Mouse (Mus musculus) ES-Bruce4 (cell line): ENCODE measurements around the gene Ergic1. TPM values are rescaled to one million over a fixed set of nuclear protein-coding genes. Genes with fewer than 3 reads are reported as not detected.

ENCODE experiments used
- H3K27ac ChIP-seq: 2 replicates; pipeline ENCODE4 v1.5.1; 2012; ENCODE audit warnings: low read length, inconsistent platforms; ENCODE audit not compliant: insufficient read depth
- H3K27me3 ChIP-seq: 2 replicates; pipeline ENCODE4 v1.6.1; 2012; ENCODE audit warnings: mild to moderate bottlenecking, low read length, inconsistent platforms; ENCODE audit not compliant: control insufficient read depth, poor library complexity, insufficient read depth, severe bottlenecking
- H3K36me3 ChIP-seq: 2 replicates; pipeline ENCODE4 v1.6.1; 2012; ENCODE audit warnings: inconsistent platforms, mild to moderate bottlenecking, low read length, moderate library complexity; ENCODE audit not compliant: control insufficient read depth, poor library complexity, insufficient read depth, severe bottlenecking
- H3K4me1 ChIP-seq: one replicate; pipeline ENCODE4 v1.8.1; 2011; ENCODE audit warnings: low read length; ENCODE audit not compliant: control insufficient read depth, insufficient read depth
- H3K4me3 ChIP-seq: 2 replicates; pipeline ENCODE4 v1.5.1; 2011; ENCODE audit warnings: low read depth, mild to moderate bottlenecking, low read length
- H3K9ac ChIP-seq: 2 replicates; pipeline ENCODE4 v1.6.1; 2012; ENCODE audit warnings: low read depth, mild to moderate bottlenecking, inconsistent platforms; ENCODE audit not compliant: poor library complexity, severe bottlenecking
- H3K9me3 ChIP-seq: replicated peaks from 2 replicates; pipeline ENCODE4 v1.6.1; 2012; ENCODE audit warnings: mild to moderate bottlenecking, low read length, inconsistent platforms; ENCODE audit not compliant: control insufficient read depth, poor library complexity, insufficient read depth, severe bottlenecking
- CTCF ChIP-seq: IDR thresholded peaks from one replicate; pipeline ENCODE4 v1.8.1; 2011; ENCODE audit warnings: low read depth, low read length
- EP300 ChIP-seq: IDR thresholded peaks from 2 replicates; pipeline ENCODE4 v1.6.1; 2011; ENCODE audit warnings: low read depth, low read length; ENCODE audit not compliant: insufficient read depth
- POLR2A ChIP-seq: IDR thresholded peaks from one replicate; pipeline ENCODE4 v1.8.1; 2011; ENCODE audit warnings: low read length; ENCODE audit not compliant: insufficient read depth
- polyA plus RNA-seq: library from polyadenylated mRNA; stranded (reverse); fragments of >200 nt; gene quantifications from 2 replicates; pipeline ENCODE4 v1.2.4, GENCODE M21; 2011; ENCODE audit warnings: low read depth; ENCODE audit not compliant: missing spikeins, insufficient read depth, insufficient read length

Ergic1 gene
- polyA plus RNA-seq, 1 experiment = 166 TPM

DNA sequence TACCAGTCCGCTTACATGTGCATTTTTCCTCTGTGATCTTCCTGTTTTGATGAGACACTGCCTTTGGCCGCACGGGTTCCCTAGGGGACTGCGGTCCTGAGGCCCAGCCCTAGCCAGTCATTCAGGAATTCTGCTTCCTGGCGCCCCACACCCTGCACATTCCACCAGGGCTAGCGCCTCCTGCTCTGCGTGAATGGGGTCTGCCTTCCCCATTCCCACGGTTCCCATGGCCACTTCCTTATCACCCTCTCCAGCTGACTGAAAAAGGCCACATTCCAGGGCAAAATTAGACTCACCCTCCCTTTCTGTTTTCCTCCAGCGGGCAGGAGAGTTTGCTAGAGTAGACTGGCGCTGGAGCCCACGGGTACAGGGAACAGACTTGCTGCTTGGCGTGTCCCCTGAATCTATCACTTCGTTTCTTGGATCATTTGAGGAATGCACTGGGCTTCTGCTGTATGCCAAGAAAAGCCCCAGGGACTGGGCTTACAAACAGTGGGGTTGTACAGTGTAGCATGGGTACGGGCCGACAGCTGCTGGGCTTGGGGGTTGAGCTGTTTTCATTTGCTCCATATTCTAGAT lies 23.4 kb downstream of the Ergic1 start:
- Histone ChIP-seq H3K9me3 (no peaks in the 10 kb centered on the region), H3K27me3 (no peaks in the 10 kb centered on the region), H3K9ac (no peak overlapping the region), H3K36me3 (no peaks in the 10 kb centered on the region), H3K4me3 (peak overlapping the region; percentile 22), H3K4me1 (peaks cover 28% of the 10 kb centered on the region), H3K27ac (peak overlapping the region; percentile 48)
- peak; percentile 71 for TF ChIP-seq EP300
- no peak for TF ChIP-seq CTCF

DNA sequence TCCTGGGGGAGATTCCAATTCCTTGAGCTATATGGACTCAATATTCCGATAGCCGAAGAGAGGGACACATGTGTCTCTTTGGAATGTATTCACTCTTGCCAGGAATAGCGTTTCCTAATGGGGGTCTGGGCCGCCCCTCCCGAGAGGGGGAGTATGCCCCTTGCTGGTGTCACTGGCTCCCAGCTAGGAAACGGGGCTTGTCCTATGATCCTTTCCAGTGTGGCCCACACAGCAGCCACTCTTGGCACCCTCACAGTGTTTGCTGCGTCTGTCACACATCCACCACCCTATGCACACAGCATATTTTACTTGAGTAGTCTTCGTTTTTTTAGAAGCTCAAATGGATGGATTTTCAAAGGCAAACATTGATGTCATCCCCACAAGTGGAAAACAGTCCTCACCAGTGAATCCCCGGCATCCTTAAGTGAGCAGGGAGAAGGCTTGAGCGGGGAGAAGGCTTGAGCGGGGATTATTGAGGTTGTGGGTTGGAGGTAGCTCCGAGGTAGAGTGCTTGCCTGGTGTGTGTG lies 26.7 kb downstream of the Ergic1 start:
- Histone ChIP-seq H3K9me3 (no peaks in the 10 kb centered on the region), H3K4me1 (peaks cover 17% of the 10 kb centered on the region), H3K9ac (no peak overlapping the region), H3K27ac (no peak overlapping the region), H3K27me3 (no peaks in the 10 kb centered on the region), H3K4me3 (no peak overlapping the region), H3K36me3 (no peaks in the 10 kb centered on the region)
- TF ChIP-seq EP300 = no peak
- TF ChIP-seq POLR2A = no peak
- no peak for TF ChIP-seq CTCF

GRCm38 (mm10) chr17:26592510-26592909 lies 31.2 kb downstream of the Ergic1 start:
- H3K36me3 ChIP-seq = no peaks in the 10 kb centered on the region

GRCm38 (mm10) chr17:26593199-26593598 lies 31.9 kb downstream of the Ergic1 start:
- no peak overlapping the region for H3K27ac ChIP-seq
- H3K4me3 ChIP-seq = no peak overlapping the region
- peaks cover 18% of the 10 kb centered on the region for H3K4me1 ChIP-seq
- H3K9me3 ChIP-seq = no peaks in the 10 kb centered on the region
- TF ChIP-seq CTCF (no peak), EP300 (no peak), POLR2A (no peak)
- H3K9ac ChIP-seq = no peak overlapping the region
- H3K27me3 ChIP-seq = no peaks in the 10 kb centered on the region
- no peaks in the 10 kb centered on the region for H3K36me3 ChIP-seq

More at GRCm38 (mm10) chr17:26592510-26592909, 31.2 kb downstream of the Ergic1 start:
- Histone ChIP-seq H3K27me3 (no peaks in the 10 kb centered on the region), H3K27ac (no peak overlapping the region), H3K9me3 (no peaks in the 10 kb centered on the region), H3K9ac (no peak overlapping the region), H3K4me3 (no peak overlapping the region), H3K4me1 (peaks cover 15% of the 10 kb centered on the region)
- no peak for TF ChIP-seq EP300
- no peak for TF ChIP-seq POLR2A
- TF ChIP-seq CTCF = no peak

DNA sequence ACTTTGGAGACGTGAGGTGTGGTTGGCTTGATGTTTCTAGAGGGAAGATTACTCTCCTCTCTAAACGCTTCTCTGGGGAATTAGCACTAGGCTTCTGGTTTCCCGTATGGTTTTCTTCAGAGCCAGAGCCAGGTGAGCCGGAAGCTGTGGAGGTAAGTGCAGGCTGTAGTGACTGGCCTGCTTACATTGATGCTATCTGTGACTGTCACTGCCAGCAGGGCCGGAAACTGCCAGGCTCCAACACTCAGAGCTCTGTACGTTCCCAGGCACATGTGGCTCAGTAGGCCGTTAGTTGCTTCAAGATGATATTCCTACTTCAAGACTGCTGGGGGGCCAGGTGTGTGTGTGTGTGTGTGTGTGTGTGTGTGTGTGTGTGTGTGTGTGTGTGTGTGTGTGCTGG lies 32.9 kb downstream of the Ergic1 start:
- Histone ChIP-seq H3K9ac (no peak overlapping the region), H3K36me3 (no peaks in the 10 kb centered on the region), H3K4me3 (no peak overlapping the region), H3K27ac (peak overlapping the region; percentile 41; the same call in 1 of the 2 replicates), H3K9me3 (no peaks in the 10 kb centered on the region), H3K4me1 (peaks cover 19% of the 10 kb centered on the region), H3K27me3 (no peaks in the 10 kb centered on the region)
- TF ChIP-seq CTCF = no peak
- TF ChIP-seq POLR2A = no peak
- no peak for TF ChIP-seq EP300

DNA sequence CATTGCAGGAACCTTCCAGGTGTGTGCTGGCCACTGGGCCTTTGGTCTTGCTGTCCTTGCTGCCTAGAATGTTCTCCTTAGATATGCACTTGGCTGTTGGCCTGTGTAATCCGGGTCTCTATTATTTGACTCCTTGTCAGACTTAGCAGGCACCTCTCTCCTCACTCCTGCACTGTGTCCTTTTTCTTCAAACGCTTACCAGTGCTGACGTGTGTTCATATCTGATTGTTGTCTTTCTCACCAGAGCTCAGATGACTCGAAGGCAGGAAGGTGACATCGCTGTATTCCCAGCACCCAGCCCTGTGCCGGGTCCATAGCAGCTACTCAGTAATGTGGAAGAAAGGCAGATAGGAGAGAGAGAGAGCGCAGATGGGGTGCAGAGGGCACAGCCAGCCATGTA lies 33.7 kb downstream of the Ergic1 start:
- H3K27ac ChIP-seq = peak overlapping the region; percentile 98
- H3K36me3 ChIP-seq = no peaks in the 10 kb centered on the region
- TF ChIP-seq POLR2A = no peak
- no peak for TF ChIP-seq CTCF
- no peaks in the 10 kb centered on the region for H3K9me3 ChIP-seq
- H3K4me3 ChIP-seq = no peak overlapping the region
- H3K4me1 ChIP-seq = peaks cover 19% of the 10 kb centered on the region
- H3K27me3 ChIP-seq = no peaks in the 10 kb centered on the region
- H3K9ac ChIP-seq = peak overlapping the region; percentile 17; the same call in 1 of the 2 replicates
